Mouse (Mus musculus): ENCODE results near the gene Map2k5. TPM values are rescaled to one million over a fixed set of nuclear protein-coding genes. Genes with fewer than 3 reads are reported as not detected.

Map2k5 gene
- total and polyA plus RNA-seq, 2 experiments from 2014 or later = 22.4 to 32.7 TPM

DNA sequence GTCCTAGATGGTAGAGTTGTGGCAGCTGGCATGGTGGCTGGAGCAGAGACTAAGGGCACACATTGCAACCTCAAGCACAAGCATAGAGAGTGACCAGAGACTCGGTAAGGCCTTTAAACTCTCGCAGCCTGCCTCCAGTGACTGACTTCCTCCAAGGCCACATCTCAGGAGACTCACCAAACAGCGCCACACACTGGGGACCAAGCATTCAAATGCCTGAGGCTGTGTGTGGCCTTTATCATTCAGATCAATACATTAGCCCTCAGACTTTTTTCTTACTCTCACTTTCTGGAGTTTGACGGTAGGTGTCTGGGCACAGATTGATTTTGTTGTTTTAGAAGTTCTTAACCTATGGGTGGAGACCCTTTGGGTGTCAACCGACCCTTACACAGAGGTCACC lies 259.3 kb downstream of the Map2k5 start:
- no peaks in the 10 kb centered on the region for H3K27me3 ChIP-seq (ENCODE audit: insufficient read depth, low read length)
- H3K9me3 ChIP-seq (ENCODE audit: low read length) = no peaks in the 10 kb centered on the region
- H3K4me1 ChIP-seq (ENCODE audit: insufficient read depth, low read length) = no peaks in the 10 kb centered on the region
- H3K9ac ChIP-seq (replicated peaks; ENCODE audit: low read length, poor library complexity, severe bottlenecking) = no peak overlapping the region
- no peak overlapping the region for H3K27ac ChIP-seq (ENCODE audit: low read depth, low read length)
- TF ChIP-seq CTCF (IDR thresholded peaks at IDR 0.05) = no peak
- H3K4me3 ChIP-seq (ENCODE audit: low read depth, low read length) = no peak overlapping the region
- no peak overlapping the region for H3K4me2 ChIP-seq (ENCODE audit: low read depth, low read length, poor library complexity, severe bottlenecking)
- WGBS = 61% methylated on average over 5 of the region's 5 CpGs
- ATAC-seq (ENCODE audit: low FRiP score) (no peak), DNase-seq (ENCODE audit: low spot score) (no peak)
- H3K36me3 ChIP-seq (ENCODE audit: insufficient read depth, low read length) = no peaks in the 10 kb centered on the region

Other genes starting within 250 kb of the Map2k5 start
- 1.2 and 5.5 TPM in 2 replicates for gene Skor1, start 228.9 kb downstream of the Map2k5 start, total RNA-seq (2014; rRNA removed)
- 0.07 and 0.26 TPM in 2 replicates for gene Skor1, start 228.9 kb downstream of the Map2k5 start, polyA plus RNA-seq (2015; fragmentation: Nextera tagmentation; extraction: Ambion mirVana)
- gene 2300009A05Rik, start 21.3 kb upstream of the Map2k5 start, total RNA-seq (2014; rRNA removed) = 45.8 and 54.1 TPM in 2 replicates
- gene 2300009A05Rik, start 21.3 kb upstream of the Map2k5 start, polyA plus RNA-seq (2015; fragmentation: Nextera tagmentation; extraction: Ambion mirVana) = 82.8 and 98.4 TPM in 2 replicates
- 0.14 TPM in 1 of 2 replicates, not detected in the other for gene Iqch, start 224.6 kb upstream of the Map2k5 start, total RNA-seq (2014; rRNA removed)
- 0.12 and 0.20 TPM in 2 replicates for gene Iqch, start 224.6 kb upstream of the Map2k5 start, polyA plus RNA-seq (2015; fragmentation: Nextera tagmentation; extraction: Ambion mirVana)
- 39.1 and 45.5 TPM in 2 replicates for gene Aagab, start 224.8 kb upstream of the Map2k5 start, total RNA-seq (2014; rRNA removed)
- gene Aagab, start 224.8 kb upstream of the Map2k5 start, polyA plus RNA-seq (2015; fragmentation: Nextera tagmentation; extraction: Ambion mirVana) = 58.9 and 59.7 TPM in 2 replicates